Mouse (Mus musculus): Measurements from ENCODE around the gene Eif1. TPM values are rescaled to one million over a fixed set of nuclear protein-coding genes. Genes with fewer than 3 reads are reported as not detected.
"Not testable (repeated sequence)": the region's sequence is repeated elsewhere in the genome, so short reads cannot be mapped to it uniquely, and the experiment has no call there.

Gene Eif1
- total RNA-seq, 2 experiments from 2014 or later = 648 to 674 TPM

DNA sequence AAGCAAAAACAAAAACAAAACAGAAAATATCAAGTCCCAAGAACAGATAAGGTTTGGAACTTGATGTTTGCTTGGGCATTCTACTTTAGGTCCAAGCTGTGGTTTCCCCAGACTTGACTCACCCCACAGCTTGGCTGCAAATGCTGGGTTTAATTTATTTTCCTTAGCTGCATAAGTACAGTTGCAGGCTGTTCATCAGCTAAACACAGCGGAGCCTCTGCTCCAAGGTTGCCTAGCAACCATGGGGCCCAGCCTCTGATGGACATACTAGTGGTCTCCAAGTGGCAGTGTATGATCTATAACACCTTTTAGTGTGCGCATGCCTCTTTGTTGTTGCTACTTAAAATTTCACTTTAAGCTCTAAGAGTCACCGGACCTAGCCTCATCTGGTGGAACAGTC lies 16.0 kb downstream of the Eif1 start:
- DNase-seq (ENCODE audit: low spot score in 2 of 2) = no peak

- DNase-seq (ENCODE audit: low spot score in 2 of 2) = no peak
Measured at GRCm38 (mm10) chr11:100344269-100344668, 24.6 kb downstream of the Eif1 start.

- peak in 1 of 2 experiments; percentile 51 for DNase-seq (ENCODE audit: low spot score in 2 of 2)
Measured at GRCm38 (mm10) chr11:100352076-100352857, 32.6 kb downstream of the Eif1 start.

GRCm38 (mm10) chr11:100355151-100355951 lies 35.7 kb downstream of the Eif1 start:
- peak; percentile 54 to 68 for DNase-seq (ENCODE audit: low spot score in 2 of 2)

GRCm38 (mm10) chr11:100355972-100356818 lies 36.5 kb downstream of the Eif1 start, which contains the start of gene Hap1:
Gene Hap1 (minus strand): TSS chr11:100356128.
- DNase-seq (ENCODE audit: low spot score in 2 of 2) = peak; percentile 73 to 81

DNA sequence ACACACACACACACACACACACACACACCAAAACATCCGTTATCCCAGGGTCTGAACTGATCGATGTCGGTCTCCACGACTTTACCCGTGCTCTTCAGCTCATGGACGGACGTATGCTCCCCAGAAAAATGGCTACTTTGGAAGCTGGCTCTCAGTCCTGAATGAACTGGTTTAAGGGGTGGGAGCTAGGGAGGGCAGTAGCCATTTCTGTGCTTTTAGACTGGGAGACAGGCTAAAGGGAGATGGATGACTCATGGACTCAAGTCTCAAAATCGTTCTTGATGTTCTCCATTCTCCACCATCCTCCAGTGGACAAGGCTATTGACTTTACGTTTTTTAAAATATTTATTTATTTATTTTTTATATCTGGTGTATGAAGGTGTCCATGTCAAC lies 37.1 kb downstream of the Eif1 start:
- no peak for DNase-seq (ENCODE audit: low spot score in 2 of 2)

GRCm38 (mm10) chr11:100357408-100357807 lies 37.7 kb downstream of the Eif1 start:
- DNase-seq (ENCODE audit: low spot score in 2 of 2) = no peak

GRCm38 (mm10) chr11:100360175-100360574 lies 40.5 kb downstream of the Eif1 start:
- no peak for DNase-seq (ENCODE audit: low spot score in 2 of 2)

DNA sequence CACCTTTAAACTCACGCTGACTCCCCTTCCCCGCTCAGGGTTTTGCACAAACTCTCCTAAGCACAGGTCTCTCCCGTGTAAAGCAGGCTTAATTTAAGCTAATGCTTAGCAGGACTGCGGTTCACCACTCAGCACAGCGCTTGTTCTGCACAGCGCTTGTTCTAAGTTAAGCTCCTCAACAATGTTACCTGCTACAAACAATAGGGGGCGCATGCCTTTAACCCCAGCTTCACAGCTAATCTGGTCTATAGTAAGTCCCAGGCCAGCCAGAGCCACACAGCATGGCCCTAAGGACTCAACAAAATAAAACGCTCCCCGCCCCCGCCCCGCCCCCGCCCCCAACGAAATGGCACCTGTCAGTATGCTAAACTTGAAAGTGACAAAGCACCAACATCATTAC lies 41.4 kb downstream of the Eif1 start:
- DNase-seq (ENCODE audit: low spot score in 2 of 2) = not testable (repeated sequence)

GRCm38 (mm10) chr11:100362209-100362978 lies 42.7 kb downstream of the Eif1 start:
- DNase-seq (ENCODE audit: low spot score in 2 of 2) = peak; percentile 85 to 88

- DNase-seq (ENCODE audit: low spot score in 2 of 2) = peak; percentile 58 to 68
Measured at GRCm38 (mm10) chr11:100362979-100363562, 43.4 kb downstream of the Eif1 start.

DNA sequence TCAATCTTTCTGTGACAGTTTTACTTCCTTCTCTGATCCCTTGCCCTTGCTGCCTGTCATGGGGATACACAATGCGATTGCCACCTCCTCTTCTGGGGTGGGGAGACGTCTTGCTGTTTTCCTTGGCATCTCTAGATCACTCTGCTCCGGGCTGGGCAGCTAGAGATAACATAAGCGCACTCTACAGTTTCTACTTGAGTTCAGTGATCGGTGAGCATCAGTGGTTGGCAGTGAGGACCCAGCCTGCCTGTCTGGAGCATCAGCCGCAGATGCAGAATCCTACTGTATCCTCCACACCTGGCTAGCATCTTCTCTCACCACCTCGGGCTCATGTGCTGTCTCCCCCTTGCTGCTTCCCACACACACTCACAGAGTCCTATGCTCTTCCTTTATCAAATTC lies 49.5 kb downstream of the Eif1 start:
- DNase-seq (ENCODE audit: low spot score in 2 of 2) = no peak

DNA sequence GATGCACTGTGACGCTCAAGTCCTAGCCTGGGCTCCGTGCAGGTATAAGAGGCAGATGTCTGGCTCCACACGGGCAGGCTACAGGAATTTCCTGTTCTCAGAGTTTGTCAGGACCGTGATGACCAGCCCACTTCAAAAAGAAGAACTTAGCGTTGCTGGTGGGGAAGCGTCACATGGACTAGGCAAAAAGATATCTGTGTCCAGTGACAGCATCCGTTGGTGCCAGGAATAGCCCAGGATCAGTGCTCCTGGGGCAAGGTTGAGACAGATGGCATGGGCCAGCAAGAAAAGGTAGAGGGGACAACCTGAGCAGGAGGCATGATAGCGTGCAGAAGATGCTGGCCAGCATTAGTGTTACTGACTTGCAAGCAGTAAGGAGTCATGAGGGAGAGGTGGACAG lies 50.1 kb downstream of the Eif1 start:
- no peak for DNase-seq (ENCODE audit: low spot score in 2 of 2)

Other genes with a start within 250 kb of the Eif1 start
- gene Krt32, start 231.7 kb upstream of the Eif1 start, total RNA-seq (2021) = not detected
- not detected for gene Krt35, start 223.6 kb upstream of the Eif1 start, total RNA-seq (2021)
- not detected for gene Krt36, start 214.3 kb upstream of the Eif1 start, total RNA-seq (2021)
- not detected for gene Krt13, start 198.3 kb upstream of the Eif1 start, total RNA-seq (2021)
- gene Krt15, start 184.0 kb upstream of the Eif1 start, total RNA-seq (2021) = 1 to 10 TPM; 1.1 to 1.5 TPM
- 1 to 10 TPM in 1 of 2 experiments, under 1 TPM in 1; 0.64 to 1.0 TPM for gene Krt19, start 171.2 kb upstream of the Eif1 start, total RNA-seq (2021)
- gene Krt9, start 126.6 kb upstream of the Eif1 start, total RNA-seq (2021) = 1 to 10 TPM; 1.1 to 1.2 TPM
- gene Krt14, start 112.3 kb upstream of the Eif1 start, total RNA-seq (2021) = under 1 TPM in 1 of 2 experiments, not detected in 1; 0.43 TPM
- gene Krt16, start 71.0 kb upstream of the Eif1 start, total RNA-seq (2021) = not detected
- not detected for gene Krt17, start 58.9 kb upstream of the Eif1 start, total RNA-seq (2021)
- gene Krt42, start 50.0 kb upstream of the Eif1 start, total RNA-seq (2021) = not detected
- not detected for gene Gast, start 14.5 kb downstream of the Eif1 start, total RNA-seq (2021)
- 100 to 1,000 TPM; 124 to 125 TPM for gene Hap1, start 36.2 kb downstream of the Eif1 start, total RNA-seq (2021)
- 10 to 100 TPM; 46.2 to 51.1 TPM for gene Jup, start 77.9 kb downstream of the Eif1 start, total RNA-seq (2021)
- gene P3h4, start 95.0 kb downstream of the Eif1 start, total RNA-seq (2021) = 1 to 10 TPM; 8.9 TPM
- gene Fkbp10, start 95.8 kb downstream of the Eif1 start, total RNA-seq (2021) = 10 to 100 TPM; 15.1 to 15.2 TPM
- gene Nt5c3b, start 121.9 kb downstream of the Eif1 start, total RNA-seq (2021) = 10 to 100 TPM; 60.5 to 66.4 TPM
- 1 to 10 TPM in 1 of 2 experiments, under 1 TPM in 1; 0.98 to 1.1 TPM for gene Klhl10, start 122.0 kb downstream of the Eif1 start, total RNA-seq (2021)
- gene Klhl11, start 152.9 kb downstream of the Eif1 start, total RNA-seq (2021) = 10 to 100 TPM; 71.8 to 72.9 TPM
- 100 to 1,000 TPM; 127 to 134 TPM for gene Acly, start 208.1 kb downstream of the Eif1 start, total RNA-seq (2021)
- 1 to 10 TPM; 1.0 to 1.6 TPM for gene Ttc25, start 225.7 kb downstream of the Eif1 start, total RNA-seq (2021)